Mouse (Mus musculus) megakaryocyte, embryonic 14.5 days (primary cell): Measurements from ENCODE around the gene Zfp362.

Experiments used
- FLI1 ChIP-seq: IDR thresholded peaks from 2 replicates; pipeline ENCODE4 v1.6.1; 2012; ENCODE audit warnings: low read length, inconsistent platforms, mixed read lengths
- GATA1 ChIP-seq: IDR thresholded peaks from 3 replicates; pipeline ENCODE4 v1.6.1; 2012; ENCODE audit warnings: mixed read lengths, low read length, inconsistent platforms, borderline replicate concordance

DNA sequence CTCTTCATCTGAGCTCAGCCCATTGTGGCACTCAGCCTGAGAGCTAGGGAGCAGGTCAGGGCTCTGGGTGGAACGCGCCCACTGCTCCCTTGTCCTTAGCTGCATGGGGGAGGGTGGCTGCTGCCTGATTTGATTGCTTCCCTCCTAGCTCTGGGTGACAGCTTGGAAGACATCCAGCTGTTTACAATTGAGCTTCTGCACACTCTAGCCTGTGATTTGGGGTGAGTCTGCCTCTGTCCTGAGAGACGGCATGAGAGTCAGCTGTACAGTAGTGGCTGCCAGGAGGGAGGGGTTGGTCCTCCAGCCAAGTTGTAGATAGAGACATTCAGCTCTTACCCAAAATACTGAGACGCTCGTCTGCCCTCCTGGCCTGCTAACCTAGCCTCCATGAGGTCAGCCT, 71.6 kb downstream of the Zfp362 start:
- TF ChIP-seq GATA1 (no peak), FLI1 (no peak)
